Mouse (Mus musculus) lung, embryonic 14.5 days (tissue): Measurements from ENCODE around the gene Nmnat2. TPM values are rescaled to one million over a fixed set of nuclear protein-coding genes. Genes with fewer than 3 reads are reported as not detected.

ENCODE experiments used
- ATAC-seq: fragments of 200-750 bp; cut with Nextera tagmentation; 2 replicates; pipeline ENCODE4 v1.8.0; 2017; ENCODE audit warnings: mild to moderate bottlenecking, moderate TSS enrichment, moderate library complexity; ENCODE audit not compliant: insufficient read depth
- DNase-seq: peaks from one replicate; pipeline ENCODE4 v3.0.0-alpha.2; 2015
- H3K27ac ChIP-seq: fragments of 300-500 bp; sonication (generic); 2 replicates; pipeline ENCODE4 v1.5.1; 2014; ENCODE audit warnings: low read depth, mild to moderate bottlenecking, moderate library complexity
- H3K27me3 ChIP-seq: fragments of 300-500 bp; sonication (generic); 2 replicates; pipeline ENCODE4 v1.6.1; 2014; ENCODE audit warnings: low read length, control low read depth; ENCODE audit not compliant: insufficient read depth
- H3K36me3 ChIP-seq: fragments of 300-500 bp; sonication (generic); 2 replicates; pipeline ENCODE4 v1.6.1; 2014; ENCODE audit warnings: control low read depth; ENCODE audit not compliant: insufficient read depth
- H3K4me1 ChIP-seq: fragments of 300-500 bp; sonication (generic); 2 replicates; pipeline ENCODE4 v1.6.1; 2014; ENCODE audit warnings: antibody characterized with exemption, control low read depth; ENCODE audit not compliant: insufficient read depth
- H3K4me2 ChIP-seq: fragments of 300-500 bp; sonication (generic); 2 replicates; pipeline ENCODE4 v1.6.1; 2014; ENCODE audit warnings: mild to moderate bottlenecking
- H3K4me3 ChIP-seq: fragments of 300-500 bp; sonication (generic); 2 replicates; pipeline ENCODE4 v1.5.1; 2014; ENCODE audit warnings: low read depth, low read length
- H3K9ac ChIP-seq: fragments of 300-500 bp; sonication (generic); 2 replicates; pipeline ENCODE4 v1.6.1; 2014
- H3K9me3 ChIP-seq: fragments of 300-500 bp; sonication (generic); 2 replicates; pipeline ENCODE4 v1.6.1; 2016; ENCODE audit warnings: low read depth, low read length, control low read depth
- CTCF ChIP-seq: IDR thresholded peaks from 2 replicates; pipeline ENCODE4 v1.5.1; 2016; ENCODE audit warnings: antibody characterized with exemption, low read depth
- WGBS: fragments of 180-500 bp; shearing (Covaris S2); extraction: QIAGEN DNeasy Blood & Tissue Kit; methylation state at CpG from one replicate; pipeline ENCODE4 v1.1.7; 2014; 5-methylcytosine and 5-hydroxymethylcytosine counted together
- polyA plus RNA-seq: library from polyadenylated mRNA; unstranded; fragments of >200 nt; fragmentation: Nextera tagmentation; extraction: Ambion mirVana; gene quantifications from 2 replicates; pipeline ENCODE4 v1.2.1, GENCODE M21; 2014

The Nmnat2 gene
- polyA plus RNA-seq, 1 experiment from 2014 or later, result 3.6 TPM

DNA sequence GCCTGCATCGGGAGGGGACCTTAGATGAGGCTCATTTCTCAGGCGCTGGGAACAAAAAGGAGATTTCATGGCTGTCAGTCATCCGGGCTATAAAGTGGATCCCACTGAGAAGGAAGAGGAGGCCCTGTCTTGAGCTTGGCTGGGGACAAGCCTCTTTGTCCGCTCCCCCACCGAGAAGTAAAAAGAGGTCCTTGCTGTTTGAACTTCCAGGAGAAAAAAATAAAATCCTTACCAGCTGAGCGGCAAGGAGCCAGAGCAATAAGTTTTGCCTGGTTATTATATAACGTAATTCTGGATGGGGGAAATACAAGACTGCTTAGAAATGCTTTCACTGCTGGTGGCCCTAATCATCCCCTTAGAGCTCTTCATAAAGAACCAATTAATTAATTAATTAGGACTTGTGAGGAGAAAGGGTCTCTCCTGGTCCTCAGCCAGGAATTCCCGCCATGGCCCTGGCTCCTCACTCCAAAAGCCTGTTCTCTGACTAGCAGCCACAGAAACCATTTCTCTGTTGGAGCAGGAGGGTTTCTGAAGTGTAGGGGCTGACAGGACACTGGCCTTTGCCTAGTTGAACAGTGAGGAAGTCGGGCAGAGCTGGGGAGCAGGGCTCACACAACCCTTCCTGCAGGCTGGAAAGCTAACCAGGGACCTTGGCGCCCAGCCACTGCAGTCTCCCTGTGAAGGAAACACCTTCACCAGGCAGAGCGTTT lies 99.5 kb downstream of the Nmnat2 start:
- DNase-seq (peak; percentile 52), ATAC-seq (no peak)
- Histone ChIP-seq H3K9me3 (no peaks in the 10 kb centered on the region), H3K4me2 (no peak overlapping the region), H3K4me3 (no peak overlapping the region), H3K27ac (peak overlapping the region; percentile 15), H3K9ac (no peak overlapping the region), H3K4me1 (peaks cover 10% of the 10 kb centered on the region), H3K36me3 (no peaks in the 10 kb centered on the region), H3K27me3 (no peaks in the 10 kb centered on the region)
- WGBS, result 23% methylated on average over 11 of the region's 11 CpGs
- no peak for TF ChIP-seq CTCF

DNA sequence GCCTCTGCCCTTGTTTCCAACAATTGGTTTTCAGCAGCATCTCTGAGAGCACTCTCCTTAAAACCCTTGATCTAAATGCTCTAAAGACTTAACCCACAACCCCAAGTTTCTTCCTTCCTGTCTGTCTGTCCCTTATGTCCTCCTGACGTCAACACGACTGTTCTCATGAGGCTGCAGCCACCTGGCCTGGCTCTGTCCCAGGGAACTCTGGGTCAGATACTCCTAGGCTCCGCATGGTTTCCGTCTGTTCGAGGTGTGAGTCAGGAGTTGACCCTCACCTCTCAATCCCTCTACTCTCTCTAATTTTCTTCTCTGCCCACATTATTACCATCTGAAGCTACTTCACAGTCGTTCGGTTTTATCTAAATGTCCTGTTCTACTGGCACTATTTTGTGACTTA lies 103.5 kb downstream of the Nmnat2 start:
- Histone ChIP-seq H3K4me2 (no peak overlapping the region), H3K27me3 (no peaks in the 10 kb centered on the region), H3K4me1 (peaks cover 7% of the 10 kb centered on the region; the same call in 1 of the 2 replicates), H3K9me3 (no peaks in the 10 kb centered on the region), H3K27ac (no peak overlapping the region), H3K9ac (no peak overlapping the region), H3K4me3 (no peak overlapping the region), H3K36me3 (no peaks in the 10 kb centered on the region)
- no peak for DNase-seq
- TF ChIP-seq CTCF, result no peak
- no peak for ATAC-seq
- WGBS, result 78% methylated on average over 7 of the region's 7 CpGs

DNA sequence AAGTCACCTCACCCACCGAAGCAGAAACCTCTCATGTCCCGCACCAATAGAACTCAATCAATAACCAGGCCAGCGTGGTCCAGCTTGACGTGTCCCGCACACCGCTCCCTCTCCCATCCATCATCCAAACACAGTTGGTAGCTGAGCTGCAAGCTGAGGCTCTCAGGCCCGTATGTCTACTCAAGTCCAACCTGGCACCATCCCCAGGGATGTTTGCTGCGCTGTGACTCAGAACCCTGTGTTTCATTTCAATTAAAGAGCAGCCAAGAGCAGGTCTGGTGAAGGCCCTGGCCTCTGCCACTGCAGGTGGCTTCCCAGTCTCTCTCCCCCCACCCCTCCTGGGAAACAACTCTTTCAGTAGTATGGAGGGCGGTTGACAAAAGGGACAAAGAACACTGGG lies 104.8 kb downstream of the Nmnat2 start:
- no peak for TF ChIP-seq CTCF
- ATAC-seq, result no peak
- H3K27ac ChIP-seq, result no peak overlapping the region
- H3K9ac ChIP-seq, result no peak overlapping the region
- H3K9me3 ChIP-seq, result no peaks in the 10 kb centered on the region
- WGBS, result 62% methylated on average over 9 of the region's 9 CpGs
- H3K36me3 ChIP-seq, result no peaks in the 10 kb centered on the region
- H3K27me3 ChIP-seq, result no peaks in the 10 kb centered on the region
- DNase-seq, result no peak
- H3K4me2 ChIP-seq, result no peak overlapping the region
- H3K4me3 ChIP-seq, result no peak overlapping the region
- H3K4me1 ChIP-seq, result peaks cover 5% of the 10 kb centered on the region; the same call in 1 of the 2 replicates

DNA sequence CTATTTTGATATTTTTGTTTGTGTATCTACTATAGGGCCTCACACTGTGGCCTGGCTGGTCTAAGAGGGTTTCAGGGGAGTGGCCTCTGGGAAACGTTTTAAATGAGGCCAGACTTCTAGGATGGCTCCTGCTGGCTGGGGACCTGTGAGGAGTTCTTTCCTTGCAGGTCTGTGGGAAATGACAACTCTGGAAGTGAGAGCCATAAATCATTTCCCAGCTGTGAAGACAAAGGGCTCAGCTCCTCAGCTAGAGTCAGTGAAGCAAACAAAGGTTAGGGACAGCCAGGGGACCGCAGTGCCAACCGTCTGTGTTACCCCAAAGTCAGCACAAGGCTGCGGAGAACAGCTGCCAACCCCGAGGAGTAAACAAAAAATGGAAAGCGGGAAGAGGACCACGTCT lies 107.8 kb downstream of the Nmnat2 start:
- no peak for ATAC-seq
- WGBS, result 21% methylated on average over 7 of the region's 7 CpGs
- H3K36me3 ChIP-seq, result no peaks in the 10 kb centered on the region
- 0 out of 2 replicates have a peak overlapping the region, but pooled peaks have one; percentile 5 for H3K27ac ChIP-seq
- no peaks in the 10 kb centered on the region for H3K27me3 ChIP-seq
- H3K4me1 ChIP-seq, result peaks cover 16% of the 10 kb centered on the region
- H3K9ac ChIP-seq, result no peak overlapping the region
- no peak for DNase-seq
- H3K4me2 ChIP-seq, result no peak overlapping the region
- no peaks in the 10 kb centered on the region for H3K9me3 ChIP-seq
- no peak for TF ChIP-seq CTCF
- no peak overlapping the region for H3K4me3 ChIP-seq

DNA sequence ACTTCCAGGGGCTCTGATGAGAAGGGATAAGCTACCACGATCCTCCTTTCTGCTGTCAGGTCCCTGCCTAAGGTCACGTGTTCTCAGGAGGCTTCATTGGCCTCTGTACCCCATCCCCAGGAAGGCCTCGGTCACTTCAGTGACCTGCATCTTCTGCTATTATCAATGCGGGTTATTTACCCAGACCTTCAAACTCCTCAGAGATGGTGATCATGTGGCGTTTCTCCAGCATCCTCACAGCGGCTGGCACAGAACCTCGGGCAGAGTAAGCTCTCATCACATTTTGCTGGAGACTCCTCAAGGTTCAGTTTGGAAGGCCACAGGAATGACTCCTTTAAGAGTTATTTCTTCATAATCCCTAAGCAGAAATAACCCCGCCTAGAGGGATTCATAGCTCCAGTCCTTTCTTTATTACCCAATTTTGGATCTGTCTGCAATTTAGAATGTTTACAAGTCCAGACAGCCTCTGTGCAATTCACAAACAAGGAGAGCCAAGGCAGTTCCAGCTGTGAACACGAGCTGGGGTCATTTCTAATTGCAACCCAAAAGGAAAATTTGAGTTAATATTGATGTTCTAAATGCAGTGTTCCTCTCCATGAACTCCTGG lies 110.1 kb downstream of the Nmnat2 start:
- Histone ChIP-seq H3K9me3 (no peaks in the 10 kb centered on the region), H3K9ac (no peak overlapping the region), H3K27me3 (no peaks in the 10 kb centered on the region), H3K4me3 (no peak overlapping the region), H3K4me1 (peaks cover 16% of the 10 kb centered on the region), H3K27ac (peak overlapping the region; percentile 95), H3K4me2 (no peak overlapping the region), H3K36me3 (no peaks in the 10 kb centered on the region)
- peak; percentile 66 for DNase-seq
- no peak for ATAC-seq
- WGBS, result 66% methylated on average over 9 of the region's 9 CpGs
- TF ChIP-seq CTCF, result no peak

DNA sequence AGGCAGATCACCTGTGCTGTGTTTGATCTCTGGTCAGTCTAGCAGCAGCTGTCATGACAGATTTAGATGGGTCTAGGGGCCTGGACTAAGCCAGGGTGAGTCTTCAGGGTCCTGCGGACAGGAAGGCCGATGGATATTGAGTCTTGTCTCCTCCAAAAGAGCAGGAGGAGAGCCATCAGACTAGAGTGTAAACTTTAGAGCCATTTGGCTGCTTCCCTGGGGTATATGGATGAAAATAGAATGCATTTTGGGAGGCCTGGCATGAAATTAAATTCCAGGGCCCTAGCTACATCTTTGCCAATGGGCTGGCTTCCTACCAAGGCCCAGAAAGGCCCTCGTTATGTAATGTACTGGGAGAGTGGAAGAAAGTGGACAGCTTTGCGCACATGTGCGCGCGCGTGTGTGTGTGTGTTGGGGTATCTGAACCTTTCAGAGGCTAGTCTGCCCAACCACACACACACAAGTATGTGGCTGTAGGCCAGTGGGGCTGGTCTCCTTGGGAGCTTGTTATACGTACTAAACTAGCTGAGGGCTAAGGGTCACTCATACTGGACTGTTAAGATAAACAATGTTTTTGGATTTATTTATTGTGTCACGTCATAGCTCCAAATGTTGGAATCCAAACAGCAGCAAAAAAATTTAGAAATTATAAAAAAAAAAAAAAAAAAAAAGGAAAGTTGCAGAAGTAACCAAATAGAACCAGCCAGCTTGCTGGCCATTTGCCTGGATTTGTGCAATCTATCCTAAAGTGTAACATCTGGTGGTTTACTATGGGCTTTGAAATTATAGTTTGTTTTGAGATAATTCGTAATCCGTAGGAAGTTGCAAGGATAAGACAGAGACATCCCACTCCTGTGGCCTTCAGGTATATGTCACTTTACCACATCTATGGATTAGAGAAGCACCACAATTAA lies 110.9 kb downstream of the Nmnat2 start:
- no peaks in the 10 kb centered on the region for H3K27me3 ChIP-seq
- no peaks in the 10 kb centered on the region for H3K9me3 ChIP-seq
- peak; percentile 90 for ATAC-seq
- no peaks in the 10 kb centered on the region for H3K36me3 ChIP-seq
- no peak overlapping the region for H3K4me2 ChIP-seq
- peak; percentile 98 for DNase-seq
- H3K4me1 ChIP-seq, result peaks cover 16% of the 10 kb centered on the region
- WGBS, result 47% methylated on average over 12 of the region's 12 CpGs
- peak overlapping the region; percentile 95 for H3K27ac ChIP-seq
- no peak overlapping the region for H3K9ac ChIP-seq
- no peak overlapping the region for H3K4me3 ChIP-seq
- no peak for TF ChIP-seq CTCF

DNA sequence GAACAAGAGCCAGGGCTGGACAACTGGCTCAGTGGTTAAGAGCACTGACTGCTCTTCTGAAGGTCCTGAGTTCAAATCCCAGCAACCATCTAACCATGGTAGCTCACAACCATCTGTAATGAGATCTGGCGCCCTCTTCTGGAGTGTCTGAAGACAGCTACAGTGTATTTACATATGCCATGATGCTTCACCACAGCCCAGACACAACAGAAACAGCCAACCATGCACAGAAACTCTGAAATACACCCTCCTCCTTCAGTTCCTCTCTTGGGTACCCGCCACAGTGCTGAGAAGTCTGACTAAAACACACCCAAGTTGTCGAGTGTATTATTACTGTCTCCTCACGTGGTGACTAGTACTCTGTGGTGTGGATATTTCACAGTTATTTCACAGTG lies 111.6 kb downstream of the Nmnat2 start:
- Histone ChIP-seq H3K9ac (no peak overlapping the region), H3K27ac (peak overlapping the region; percentile 56), H3K27me3 (no peaks in the 10 kb centered on the region), H3K36me3 (no peaks in the 10 kb centered on the region), H3K9me3 (no peaks in the 10 kb centered on the region), H3K4me3 (no peak overlapping the region), H3K4me1 (peaks cover 16% of the 10 kb centered on the region), H3K4me2 (no peak overlapping the region)
- ATAC-seq (no peak), DNase-seq (no peak)
- TF ChIP-seq CTCF, result peak; percentile 47
- WGBS, result 67% methylated on average over 4 of the region's 4 CpGs
